8 mouse cellular contexts compared by ENCODE assay signal in the genomic region with DNA sequence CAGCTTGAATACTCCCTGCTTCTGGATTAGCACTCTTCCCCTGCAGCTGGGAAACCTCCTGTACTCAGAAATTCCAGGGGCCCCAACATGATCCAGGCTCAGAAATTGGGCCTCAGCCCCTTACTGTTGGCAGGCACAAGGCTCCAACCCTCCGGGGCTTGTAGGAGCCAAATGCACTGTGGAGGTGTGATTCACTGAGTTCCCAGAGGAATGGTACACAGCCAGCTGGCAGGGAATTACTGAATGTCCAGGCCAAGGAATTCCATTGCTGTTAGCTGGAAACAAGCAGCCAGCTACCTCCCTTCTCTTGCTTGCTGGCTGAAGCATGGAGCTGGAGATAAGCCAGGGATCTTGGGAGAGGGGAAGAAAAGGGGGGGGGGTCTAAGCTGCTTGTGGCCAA.
DNase-seq lines count a peak whose midpoint lies in the region; ATAC-seq lines count a peak whose summit lies in the region.

No protein-coding gene starts in this region.

- WGBS in hindbrain, embryonic 12.5 days, result 74% methylated on average over 1 of the region's 1 CpGs
- WGBS in hindbrain, embryonic 11.5 days, result 81% methylated on average over 1 of the region's 1 CpGs
- WGBS in forebrain, embryonic 15.5 days, result 15% methylated on average over 1 of the region's 1 CpGs

- peaks cover 6% of the 10 kb centered on the region; the same call in 1 of the 2 replicates for H3K9me3 ChIP-seq in hindbrain, embryonic 12.5 days (replicated peaks)
- no peaks in the 10 kb centered on the region for H3K9me3 ChIP-seq in hindbrain, embryonic 11.5 days (ENCODE audit: control insufficient read depth, low read length)
- H3K9me3 ChIP-seq in forebrain, embryonic 15.5 days, result no peaks in the 10 kb centered on the region

- H3K27me3 ChIP-seq in hindbrain, embryonic 12.5 days, result no peaks in the 10 kb centered on the region
- H3K27me3 ChIP-seq in hindbrain, embryonic 11.5 days (ENCODE audit: control insufficient read depth, insufficient read depth, low read length), result no peaks in the 10 kb centered on the region
- H3K27me3 ChIP-seq in forebrain, embryonic 15.5 days, result no peaks in the 10 kb centered on the region

- peak overlapping the region; percentile 30; the same call in 1 of the 2 replicates for H3K27ac ChIP-seq in hindbrain, embryonic 12.5 days
- no peak overlapping the region for H3K27ac ChIP-seq in hindbrain, embryonic 11.5 days (ENCODE audit: low read depth, low read length)
- peak overlapping the region; percentile 24; the same call in 1 of the 2 replicates for H3K27ac ChIP-seq in forebrain, embryonic 15.5 days (replicated peaks)

- no peak overlapping the region for H3K9ac ChIP-seq in hindbrain, embryonic 12.5 days
- H3K9ac ChIP-seq in hindbrain, embryonic 11.5 days (ENCODE audit: low read depth, low read length), result no peak overlapping the region
- no peak overlapping the region for H3K9ac ChIP-seq in forebrain, embryonic 15.5 days (replicated peaks)

- no peaks in the 10 kb centered on the region for H3K36me3 ChIP-seq in hindbrain, embryonic 12.5 days
- H3K36me3 ChIP-seq in hindbrain, embryonic 11.5 days (ENCODE audit: control insufficient read depth, insufficient read depth, low read length), result no peaks in the 10 kb centered on the region
- H3K36me3 ChIP-seq in forebrain, embryonic 15.5 days, result no peaks in the 10 kb centered on the region

- no peak overlapping the region for H3K4me3 ChIP-seq in hindbrain, embryonic 12.5 days
- no peak overlapping the region for H3K4me3 ChIP-seq in hindbrain, embryonic 11.5 days (ENCODE audit: low read depth, low read length)
- no peak overlapping the region for H3K4me3 ChIP-seq in forebrain, embryonic 15.5 days

- H3K4me1 ChIP-seq in hindbrain, embryonic 12.5 days, result 0 out of 2 replicates have a peak, but pooled peaks cover 5% of the 10 kb centered on the region
- H3K4me1 ChIP-seq in hindbrain, embryonic 11.5 days (replicated peaks; ENCODE audit: control insufficient read depth, insufficient read depth, low read length), result no peaks in the 10 kb centered on the region
- H3K4me1 ChIP-seq in forebrain, embryonic 15.5 days, result peaks cover 15% of the 10 kb centered on the region

- no peak for DNase-seq in hindbrain, embryonic 11.5 days (ENCODE audit: low spot score)
- peak; percentile 85 to 94 for DNase-seq in heart, postnatal 14 days
- peak; percentile 80 to 82 for DNase-seq in layer of hippocampus, adult 8-10 months (ENCODE audit: low spot score in 2 of 2)
- peak; percentile 70 to 82 for DNase-seq in lung, postnatal 4 days
- DNase-seq in testis, postnatal 14 days (ENCODE audit: low spot score), result peak; percentile 73
- no peak for DNase-seq in thymus, postnatal 25 days

- intact Hi-C loops in heart, postnatal 14 days (cut with DNase I), result loop anchor here (10.0 kb wide), 1 partner anchor 277 kb away; a partner anchor contains a TSS

- no peak overlapping the region for H3K4me2 ChIP-seq in hindbrain, embryonic 12.5 days (replicated peaks)
- H3K4me2 ChIP-seq in hindbrain, embryonic 11.5 days (replicated peaks; ENCODE audit: low read depth, low read length), result no peak overlapping the region
- H3K4me2 ChIP-seq in forebrain, embryonic 15.5 days (replicated peaks), result no peak overlapping the region

- no peak for ATAC-seq in hindbrain, embryonic 12.5 days (ENCODE audit: low FRiP score)
- ATAC-seq in hindbrain, embryonic 11.5 days (ENCODE audit: low FRiP score), result no peak
- peak; percentile 99 for ATAC-seq in forebrain, embryonic 15.5 days (replicated peaks)

Comparison
In these comparisons a context has a peak if more than half of its experiments do, and no peak if none do; other contexts are left out.
1. DNase-seq: peak in heart, postnatal 14 days (2 of 2), layer of hippocampus, adult 8-10 months (2 of 2), lung, postnatal 4 days (2 of 2) and testis, postnatal 14 days (single experiment); none in hindbrain, embryonic 11.5 days (single experiment) and thymus, postnatal 25 days (single experiment).